Mouse (Mus musculus) liver, adult 2 months (tissue): Measurements from ENCODE around the gene Slco4a1.

Source experiments
- CTCF ChIP-seq: fragments of 200-500 bp; IDR thresholded peaks from 2 replicates; pipeline ENCODE4 v1.5.1; 2011; ENCODE audit warnings: low read depth, low read length, control low read depth
- POLR2A ChIP-seq: fragments of 200-500 bp; IDR thresholded peaks from 2 replicates; pipeline ENCODE4 v1.6.1; 2011; ENCODE audit warnings: low read length, control low read depth; ENCODE audit not compliant: insufficient read depth; ENCODE audit errors: extremely low read depth

- no peak for TF ChIP-seq CTCF
- TF ChIP-seq POLR2A: no peak
These were observed 5.5 kb upstream of the Slco4a1 start for GRCm38 (mm10) chr2:180450529-180450928.
